Mouse (Mus musculus): ENCODE data around the gene Gm20532.

- TF ChIP-seq POLR2A (IDR thresholded peaks at IDR 0.05; ENCODE audit: insufficient read length, low read depth) (no peak), REST (IDR thresholded peaks at IDR 0.05; ENCODE audit: insufficient read depth, insufficient read length) (no peak), USF1 (IDR thresholded peaks at IDR 0.05; ENCODE audit: low read depth) (no peak), MAX (IDR thresholded peaks at IDR 0.05; ENCODE audit: low read depth) (no peak), MYOD1 (IDR thresholded peaks at IDR 0.05; ENCODE audit: control insufficient read depth in 1 of 3, insufficient read length in 2 of 3, low read depth in 2 of 3) (no peak), TCF12 (IDR thresholded peaks at IDR 0.05; ENCODE audit: insufficient read depth, poor library complexity, severe bottlenecking) (no peak), POLR2AphosphoS2 (IDR thresholded peaks at IDR 0.05; ENCODE audit: insufficient read length, low read depth) (no peak), CEBPB (IDR thresholded peaks at IDR 0.05; ENCODE audit: insufficient read depth, poor library complexity, severe bottlenecking) (no peak), MYOG (IDR thresholded peaks at IDR 0.05; ENCODE audit: control insufficient read depth in 1 of 3, insufficient read depth in 1 of 3, insufficient read length in 2 of 3, low read depth in 2 of 3) (no peak), E2F4 (IDR thresholded peaks at IDR 0.05; ENCODE audit: insufficient read depth) (no peak), SRF (IDR thresholded peaks at IDR 0.05; ENCODE audit: control insufficient read depth, insufficient read length, low read depth) (no peak)
Measured at GRCm38 (mm10) chr2:26594461-26594933, 8.1 kb downstream of the Gm20532 start.

All from myocyte (in vitro differentiated cells).